Mouse (Mus musculus): ENCODE data around the gene Tuba4a. TPM values are rescaled to one million over a fixed set of nuclear protein-coding genes. Genes with fewer than 3 reads are reported as not detected.

Tuba4a gene
- polyA plus RNA-seq, 1 experiment: 585 TPM

GRCm38 (mm10) chr1:75251112-75251970 is 31.7 kb upstream of the Tuba4a start:
- TF ChIP-seq FLI1 (IDR thresholded peaks at IDR 0.05; ENCODE audit: low read length) (no peak), GATA1 (IDR thresholded peaks at IDR 0.05; ENCODE audit: borderline replicate concordance, low read length) (no peak)
- H3K36me3 ChIP-seq (replicated peaks; ENCODE audit: low read length): peaks cover 15% of the 10 kb centered on the region
- no peaks in the 10 kb centered on the region for H3K9me3 ChIP-seq
- H3K4me1 ChIP-seq: peaks cover 93% of the 10 kb centered on the region
- H3K27me3 ChIP-seq (replicated peaks): no peaks in the 10 kb centered on the region
- H3K4me3 ChIP-seq (replicated peaks): peak overlapping the region; percentile 91

DNA sequence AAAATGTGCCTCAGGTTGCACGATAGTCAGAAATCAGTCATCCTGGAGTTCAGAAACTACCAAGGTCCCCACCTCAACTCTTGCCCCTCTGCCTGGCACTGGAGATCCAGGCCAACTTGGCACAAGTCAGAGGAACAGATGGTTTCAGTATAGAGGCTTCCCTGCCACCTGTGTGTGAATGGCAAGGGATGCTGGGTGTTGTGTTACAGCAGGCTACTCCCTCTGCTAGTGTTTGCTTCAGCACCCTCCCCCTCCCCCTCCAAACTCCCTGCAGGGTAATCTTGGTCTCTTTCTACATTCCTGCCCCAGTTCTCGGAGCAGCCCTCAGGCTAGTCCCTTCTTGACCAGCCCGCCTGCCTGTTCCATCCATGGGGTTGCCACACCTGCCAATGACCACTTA is 30.8 kb upstream of the Tuba4a start:
- peaks cover 94% of the 10 kb centered on the region for H3K4me1 ChIP-seq
- peaks cover 24% of the 10 kb centered on the region for H3K36me3 ChIP-seq (replicated peaks; ENCODE audit: low read length)
- TF ChIP-seq GATA1 (IDR thresholded peaks at IDR 0.05; ENCODE audit: borderline replicate concordance, low read length) (no peak), FLI1 (IDR thresholded peaks at IDR 0.05; ENCODE audit: low read length) (no peak)
- H3K27me3 ChIP-seq (replicated peaks): no peaks in the 10 kb centered on the region
- H3K4me3 ChIP-seq (replicated peaks): no peak overlapping the region
- H3K9me3 ChIP-seq: no peaks in the 10 kb centered on the region

GRCm38 (mm10) chr1:75248041-75248772 is 28.5 kb upstream of the Tuba4a start:
- Histone ChIP-seq H3K9me3 (no peaks in the 10 kb centered on the region), H3K4me1 (peaks cover 94% of the 10 kb centered on the region), H3K27me3 (replicated peaks) (no peaks in the 10 kb centered on the region), H3K36me3 (replicated peaks; ENCODE audit: low read length) (peaks cover 47% of the 10 kb centered on the region), H3K4me3 (replicated peaks) (peak overlapping the region; percentile 19)
- TF ChIP-seq FLI1 (IDR thresholded peaks at IDR 0.05; ENCODE audit: low read length) (no peak), GATA1 (IDR thresholded peaks at IDR 0.05; ENCODE audit: borderline replicate concordance, low read length) (no peak)

DNA sequence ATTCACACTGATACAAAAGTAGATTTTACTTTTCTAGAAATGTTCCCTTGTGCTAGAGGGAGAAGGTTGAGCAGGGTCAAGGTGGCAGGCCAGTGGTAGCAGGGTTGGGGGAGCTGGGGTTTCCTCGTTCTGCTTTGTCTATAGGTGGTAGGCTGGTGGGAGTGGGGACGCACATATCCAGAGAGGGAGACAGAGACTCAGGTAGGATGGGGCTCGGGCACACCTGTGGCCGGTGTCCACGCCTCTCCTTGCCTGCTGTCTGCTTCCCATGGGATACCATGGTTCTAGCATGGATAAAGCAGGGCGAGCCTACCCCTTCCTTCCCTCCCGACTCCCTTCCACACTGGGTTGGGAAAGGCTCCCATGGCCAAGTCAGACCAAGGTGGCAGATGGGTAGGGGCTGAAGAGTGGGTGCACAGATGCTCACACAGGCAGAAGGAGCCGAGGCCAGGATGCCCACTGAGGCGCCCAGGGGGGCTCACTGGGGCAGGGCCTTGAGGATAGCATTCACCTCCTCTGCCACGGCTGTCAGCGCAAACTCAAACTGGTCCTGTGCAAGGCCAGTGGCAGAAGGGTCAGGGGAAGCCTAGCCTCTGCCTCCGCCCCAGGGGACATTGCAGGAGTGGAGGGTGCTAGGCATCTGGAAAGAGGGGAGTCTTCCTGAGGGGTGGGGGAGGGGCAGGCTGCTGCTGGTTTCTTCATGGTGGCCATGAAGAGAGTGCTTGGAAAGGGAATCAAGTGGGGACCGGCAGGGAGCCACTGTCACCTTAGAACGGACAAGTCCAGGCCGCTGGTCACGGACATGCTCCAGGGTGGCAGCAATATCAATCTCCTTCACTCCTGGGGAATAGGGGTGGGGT is 27.6 kb upstream of the Tuba4a start:
- Histone ChIP-seq H3K27me3 (replicated peaks) (no peaks in the 10 kb centered on the region), H3K36me3 (replicated peaks; ENCODE audit: low read length) (peaks cover 56% of the 10 kb centered on the region), H3K4me3 (replicated peaks) (peak overlapping the region; percentile 26), H3K4me1 (peaks cover 90% of the 10 kb centered on the region), H3K9me3 (no peaks in the 10 kb centered on the region)
- TF ChIP-seq FLI1 (IDR thresholded peaks at IDR 0.05; ENCODE audit: low read length) (no peak), GATA1 (IDR thresholded peaks at IDR 0.05; ENCODE audit: borderline replicate concordance, low read length) (no peak)

- Histone ChIP-seq H3K36me3 (replicated peaks; ENCODE audit: low read length) (peaks cover 78% of the 10 kb centered on the region), H3K4me1 (peaks cover 75% of the 10 kb centered on the region), H3K9me3 (no peaks in the 10 kb centered on the region), H3K4me3 (replicated peaks) (no peak overlapping the region), H3K27me3 (replicated peaks) (no peaks in the 10 kb centered on the region)
- no peak for TF ChIP-seq FLI1 (IDR thresholded peaks at IDR 0.05; ENCODE audit: low read length)
- TF ChIP-seq GATA1 (IDR thresholded peaks at IDR 0.05; ENCODE audit: borderline replicate concordance, low read length): no peak
Observed at GRCm38 (mm10) chr1:75244836-75245235, 25.2 kb upstream of the Tuba4a start.

- TF ChIP-seq FLI1 (IDR thresholded peaks at IDR 0.05; ENCODE audit: low read length) (no peak), GATA1 (IDR thresholded peaks at IDR 0.05; ENCODE audit: borderline replicate concordance, low read length) (no peak)
- no peak overlapping the region for H3K4me3 ChIP-seq (replicated peaks)
- no peaks in the 10 kb centered on the region for H3K9me3 ChIP-seq
- H3K36me3 ChIP-seq (replicated peaks; ENCODE audit: low read length): peaks cover 83% of the 10 kb centered on the region
- H3K27me3 ChIP-seq (replicated peaks): no peaks in the 10 kb centered on the region
- peaks cover 73% of the 10 kb centered on the region for H3K4me1 ChIP-seq
Observed at GRCm38 (mm10) chr1:75244175-75244826, 24.6 kb upstream of the Tuba4a start.

GRCm38 (mm10) chr1:75243411-75243810 is 23.7 kb upstream of the Tuba4a start:
- Histone ChIP-seq H3K4me3 (replicated peaks) (no peak overlapping the region), H3K36me3 (replicated peaks; ENCODE audit: low read length) (peaks cover 92% of the 10 kb centered on the region), H3K4me1 (peaks cover 75% of the 10 kb centered on the region), H3K9me3 (no peaks in the 10 kb centered on the region), H3K27me3 (replicated peaks) (no peaks in the 10 kb centered on the region)
- TF ChIP-seq FLI1 (IDR thresholded peaks at IDR 0.05; ENCODE audit: low read length) (no peak), GATA1 (IDR thresholded peaks at IDR 0.05; ENCODE audit: borderline replicate concordance, low read length) (no peak)

DNA sequence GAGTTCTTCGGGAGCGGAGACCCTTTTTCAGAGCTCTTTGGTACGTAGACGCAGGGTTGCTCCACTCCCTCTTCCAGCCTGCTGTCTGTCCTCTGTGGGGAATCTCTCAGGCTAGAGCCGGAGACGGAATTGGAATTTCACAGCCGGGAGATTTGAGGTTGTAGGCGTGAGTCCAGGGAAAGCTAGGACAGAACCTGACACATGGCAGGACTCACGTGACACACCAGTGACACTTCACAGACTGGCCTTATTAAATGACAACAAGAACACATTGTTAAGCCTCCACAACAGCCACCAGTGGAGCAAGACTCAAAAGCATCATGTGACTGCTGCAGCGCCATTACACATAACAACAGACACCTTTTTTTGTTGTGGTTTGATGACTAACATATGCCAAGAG is 19.9 kb upstream of the Tuba4a start:
- Histone ChIP-seq H3K27me3 (replicated peaks) (no peaks in the 10 kb centered on the region), H3K4me1 (peaks cover 76% of the 10 kb centered on the region), H3K36me3 (replicated peaks; ENCODE audit: low read length) (peaks cover 74% of the 10 kb centered on the region), H3K4me3 (replicated peaks) (no peak overlapping the region), H3K9me3 (no peaks in the 10 kb centered on the region)
- no peak for TF ChIP-seq GATA1 (IDR thresholded peaks at IDR 0.05; ENCODE audit: borderline replicate concordance, low read length)
- no peak for TF ChIP-seq FLI1 (IDR thresholded peaks at IDR 0.05; ENCODE audit: low read length)
